Mouse (Mus musculus): ENCODE results near the gene Efnb2. TPM values are rescaled to one million over a fixed set of nuclear protein-coding genes. Genes with fewer than 3 reads are reported as not detected.

The Efnb2 gene
- polyA plus RNA-seq, 1 experiment from 2014 or later: 48.9 TPM

GRCm38 (mm10) chr8:8593371-8593770, 67.7 kb downstream of the Efnb2 start:
- H3K36me3 ChIP-seq (ENCODE audit: control insufficient read depth, insufficient read depth, low read length): no peaks in the 10 kb centered on the region
- no peak for DNase-seq (ENCODE audit: low spot score)
- H3K4me3 ChIP-seq (ENCODE audit: low read depth, low read length): no peak overlapping the region
- no peak for ATAC-seq
- H3K27ac ChIP-seq (ENCODE audit: low read depth, low read length): no peak overlapping the region
- 0 out of 2 replicates have a peak, but pooled peaks cover 3% of the 10 kb centered on the region for H3K4me1 ChIP-seq (ENCODE audit: control insufficient read depth, insufficient read depth, low read length)
- no peaks in the 10 kb centered on the region for H3K9me3 ChIP-seq (replicated peaks; ENCODE audit: control insufficient read depth, low read length)
- no peaks in the 10 kb centered on the region for H3K27me3 ChIP-seq (replicated peaks; ENCODE audit: control insufficient read depth, insufficient read depth, low read length)
- H3K9ac ChIP-seq (ENCODE audit: low read length): no peak overlapping the region
- WGBS: 97% methylated on average over 6 of the region's 6 CpGs
- no peak overlapping the region for H3K4me2 ChIP-seq (ENCODE audit: low read length)

GRCm38 (mm10) chr8:8592331-8592730, 68.7 kb downstream of the Efnb2 start:
- H3K9ac ChIP-seq (ENCODE audit: low read length): no peak overlapping the region
- 90% methylated on average over 3 of the region's 3 CpGs for WGBS
- H3K27ac ChIP-seq (ENCODE audit: low read depth, low read length): no peak overlapping the region
- ATAC-seq (no peak), DNase-seq (ENCODE audit: low spot score) (no peak)
- H3K27me3 ChIP-seq (replicated peaks; ENCODE audit: control insufficient read depth, insufficient read depth, low read length): no peaks in the 10 kb centered on the region
- no peaks in the 10 kb centered on the region for H3K36me3 ChIP-seq (ENCODE audit: control insufficient read depth, insufficient read depth, low read length)
- no peaks in the 10 kb centered on the region for H3K9me3 ChIP-seq (replicated peaks; ENCODE audit: control insufficient read depth, low read length)
- no peaks in the 10 kb centered on the region for H3K4me1 ChIP-seq (ENCODE audit: control insufficient read depth, insufficient read depth, low read length)
- no peak overlapping the region for H3K4me3 ChIP-seq (ENCODE audit: low read depth, low read length)
- no peak overlapping the region for H3K4me2 ChIP-seq (ENCODE audit: low read length)

GRCm38 (mm10) chr8:8583981-8584377, 77.1 kb downstream of the Efnb2 start:
- ATAC-seq: no peak
- H3K4me2 ChIP-seq (ENCODE audit: low read length): no peak overlapping the region
- H3K9ac ChIP-seq (ENCODE audit: low read length): no peak overlapping the region
- H3K36me3 ChIP-seq (ENCODE audit: control insufficient read depth, insufficient read depth, low read length): no peaks in the 10 kb centered on the region
- H3K4me3 ChIP-seq (ENCODE audit: low read depth, low read length): no peak overlapping the region
- no peaks in the 10 kb centered on the region for H3K9me3 ChIP-seq (replicated peaks; ENCODE audit: control insufficient read depth, low read length)
- no peaks in the 10 kb centered on the region for H3K27me3 ChIP-seq (replicated peaks; ENCODE audit: control insufficient read depth, insufficient read depth, low read length)
- no peak for DNase-seq (ENCODE audit: low spot score)
- 94% methylated on average over 4 of the region's 4 CpGs for WGBS
- H3K27ac ChIP-seq (ENCODE audit: low read depth, low read length): no peak overlapping the region
- no peaks in the 10 kb centered on the region for H3K4me1 ChIP-seq (ENCODE audit: control insufficient read depth, insufficient read depth, low read length)

- no peaks in the 10 kb centered on the region for H3K36me3 ChIP-seq (ENCODE audit: control insufficient read depth, insufficient read depth, low read length)
- 94% methylated on average over 4 of the region's 4 CpGs for WGBS
- H3K27me3 ChIP-seq (replicated peaks; ENCODE audit: control insufficient read depth, insufficient read depth, low read length): no peaks in the 10 kb centered on the region
- no peak for ATAC-seq
- H3K4me2 ChIP-seq (ENCODE audit: low read length): no peak overlapping the region
- no peak overlapping the region for H3K4me3 ChIP-seq (ENCODE audit: low read depth, low read length)
- DNase-seq (ENCODE audit: low spot score): no peak
- H3K4me1 ChIP-seq (ENCODE audit: control insufficient read depth, insufficient read depth, low read length): no peaks in the 10 kb centered on the region
- H3K27ac ChIP-seq (ENCODE audit: low read depth, low read length): no peak overlapping the region
- no peaks in the 10 kb centered on the region for H3K9me3 ChIP-seq (replicated peaks; ENCODE audit: control insufficient read depth, low read length)
- no peak overlapping the region for H3K9ac ChIP-seq (ENCODE audit: low read length)
Measured at GRCm38 (mm10) chr8:8583290-8583980, 77.6 kb downstream of the Efnb2 start.

GRCm38 (mm10) chr8:8577770-8578303, 83.2 kb downstream of the Efnb2 start:
- ATAC-seq: peak; percentile 27; the same call in 1 of the 2 replicates
- H3K4me3 ChIP-seq (ENCODE audit: low read depth, low read length): no peak overlapping the region
- WGBS: 46% methylated on average over 11 of the region's 11 CpGs
- DNase-seq (ENCODE audit: low spot score): peak; percentile 33
- H3K9ac ChIP-seq (ENCODE audit: low read length): no peak overlapping the region
- H3K4me2 ChIP-seq (ENCODE audit: low read length): no peak overlapping the region
- H3K9me3 ChIP-seq (replicated peaks; ENCODE audit: control insufficient read depth, low read length): no peaks in the 10 kb centered on the region
- peaks cover 9% of the 10 kb centered on the region for H3K4me1 ChIP-seq (ENCODE audit: control insufficient read depth, insufficient read depth, low read length)
- H3K27me3 ChIP-seq (replicated peaks; ENCODE audit: control insufficient read depth, insufficient read depth, low read length): no peaks in the 10 kb centered on the region
- H3K36me3 ChIP-seq (ENCODE audit: control insufficient read depth, insufficient read depth, low read length): no peaks in the 10 kb centered on the region
- H3K27ac ChIP-seq (ENCODE audit: low read depth, low read length): no peak overlapping the region

GRCm38 (mm10) chr8:8576833-8577232, 84.2 kb downstream of the Efnb2 start:
- WGBS: 88% methylated on average over 6 of the region's 6 CpGs

GRCm38 (mm10) chr8:8576286-8576685, 84.8 kb downstream of the Efnb2 start:
- no peaks in the 10 kb centered on the region for H3K9me3 ChIP-seq (replicated peaks; ENCODE audit: control insufficient read depth, low read length)
- no peak overlapping the region for H3K27ac ChIP-seq (ENCODE audit: low read depth, low read length)
- no peaks in the 10 kb centered on the region for H3K36me3 ChIP-seq (ENCODE audit: control insufficient read depth, insufficient read depth, low read length)
- no peak overlapping the region for H3K9ac ChIP-seq (ENCODE audit: low read length)
- no peak overlapping the region for H3K4me2 ChIP-seq (ENCODE audit: low read length)
- WGBS: 55% methylated on average over 6 of the region's 6 CpGs
- no peak for DNase-seq (ENCODE audit: low spot score)
- H3K27me3 ChIP-seq (replicated peaks; ENCODE audit: control insufficient read depth, insufficient read depth, low read length): no peaks in the 10 kb centered on the region
- H3K4me3 ChIP-seq (ENCODE audit: low read depth, low read length): no peak overlapping the region
- peaks cover 12% of the 10 kb centered on the region for H3K4me1 ChIP-seq (ENCODE audit: control insufficient read depth, insufficient read depth, low read length)
- no peak for ATAC-seq

More at GRCm38 (mm10) chr8:8576833-8577232, 84.2 kb downstream of the Efnb2 start:
- Histone ChIP-seq H3K9me3 (replicated peaks; ENCODE audit: control insufficient read depth, low read length) (no peaks in the 10 kb centered on the region), H3K4me2 (ENCODE audit: low read length) (no peak overlapping the region), H3K36me3 (ENCODE audit: control insufficient read depth, insufficient read depth, low read length) (no peaks in the 10 kb centered on the region), H3K27me3 (replicated peaks; ENCODE audit: control insufficient read depth, insufficient read depth, low read length) (no peaks in the 10 kb centered on the region), H3K9ac (ENCODE audit: low read length) (no peak overlapping the region), H3K27ac (ENCODE audit: low read depth, low read length) (no peak overlapping the region), H3K4me1 (ENCODE audit: control insufficient read depth, insufficient read depth, low read length) (peaks cover 12% of the 10 kb centered on the region), H3K4me3 (ENCODE audit: low read depth, low read length) (no peak overlapping the region)
- DNase-seq (ENCODE audit: low spot score) (no peak), ATAC-seq (no peak)

- Histone ChIP-seq H3K36me3 (ENCODE audit: control insufficient read depth, insufficient read depth, low read length) (no peaks in the 10 kb centered on the region), H3K27ac (ENCODE audit: low read depth, low read length) (no peak overlapping the region), H3K27me3 (replicated peaks; ENCODE audit: control insufficient read depth, insufficient read depth, low read length) (no peaks in the 10 kb centered on the region), H3K9me3 (replicated peaks; ENCODE audit: control insufficient read depth, low read length) (no peaks in the 10 kb centered on the region), H3K4me2 (ENCODE audit: low read length) (peak overlapping the region; percentile 16; the same call in 1 of the 2 replicates), H3K4me3 (ENCODE audit: low read depth, low read length) (no peak overlapping the region), H3K9ac (ENCODE audit: low read length) (no peak overlapping the region), H3K4me1 (ENCODE audit: control insufficient read depth, insufficient read depth, low read length) (peaks cover 12% of the 10 kb centered on the region)
- 21% methylated on average over 19 of the region's 19 CpGs for WGBS
- ATAC-seq (peak; percentile 72), DNase-seq (ENCODE audit: low spot score) (peak; percentile 73)
Measured at GRCm38 (mm10) chr8:8574521-8575499, 86.2 kb downstream of the Efnb2 start.

All from forebrain, embryonic 14.5 days (tissue).